Mouse (Mus musculus) thymus, adult 2 months (tissue): Measurements from ENCODE around the gene Med28.

Source experiments
- CTCF ChIP-seq: fragments of 200-500 bp; IDR thresholded peaks from 2 replicates; pipeline ENCODE4 v1.5.1; 2012; ENCODE audit warnings: mild to moderate bottlenecking, control low read depth, low read length, moderate library complexity, borderline replicate concordance; ENCODE audit not compliant: control insufficient read depth, poor library complexity, insufficient read depth; ENCODE audit errors: extremely low read depth
- POLR2A ChIP-seq: fragments of 200-500 bp; IDR thresholded peaks from 2 replicates; pipeline ENCODE4 v1.6.1; 2012; ENCODE audit warnings: mild to moderate bottlenecking, low read length, control low read depth, moderate library complexity; ENCODE audit not compliant: control insufficient read depth, poor library complexity, insufficient read depth; ENCODE audit errors: extremely low read depth

DNA sequence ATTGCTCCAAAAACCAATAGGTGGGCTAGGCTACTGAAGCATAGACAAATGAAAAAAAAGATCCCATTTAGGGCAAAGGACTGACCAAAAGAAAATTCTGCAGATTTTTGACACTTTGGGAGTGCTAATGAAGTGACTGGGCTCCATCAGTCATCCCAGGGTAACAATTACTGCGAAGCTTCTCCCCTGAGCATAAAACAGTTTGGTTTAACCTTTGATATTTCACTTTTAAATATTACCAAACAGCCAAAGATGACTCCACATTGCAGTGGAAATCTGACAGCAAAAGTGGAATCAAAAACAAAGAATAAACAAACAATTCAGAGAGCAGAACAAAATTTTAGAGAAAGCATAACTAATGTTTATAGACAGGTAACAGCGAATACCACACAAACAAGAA, 38.9 kb upstream of the Med28 start:
- TF ChIP-seq POLR2A = no peak
- no peak for TF ChIP-seq CTCF
